Mouse (Mus musculus): ENCODE data around the gene Cenpx.
A peak's percentile ranks its signal among the peaks of the same experiment; 100 is the strongest.
"Not testable (repeated sequence)": the region's sequence is repeated elsewhere in the genome, so short reads cannot be mapped to it uniquely, and the experiment has no call there.

The Cenpx gene

GRCm38 (mm10) chr11:120713580-120714518 lies at the start of gene Cenpx, which contains the start of gene Lrrc45:
Gene Cenpx, minus strand, starts transcription at chr11:120713738.
Gene Lrrc45, plus strand, starts transcription at chr11:120713925.
- DNase-seq (ENCODE audit: low spot score in 2 of 2), result peak; percentile 98 to 99

- not testable (repeated sequence) for DNase-seq (ENCODE audit: low spot score in 2 of 2)
These were observed 49.1 kb upstream of the Cenpx start, which contains the start of gene Hmga1b for GRCm38 (mm10) chr11:120762672-120763041. Gene Hmga1b, plus strand, starts transcription at chr11:120762794.

GRCm38 (mm10) chr11:120761811-120762671 lies 48.5 kb upstream of the Cenpx start:
- DNase-seq (ENCODE audit: low spot score in 2 of 2), result no peak

GRCm38 (mm10) chr11:120760236-120760635 lies 46.7 kb upstream of the Cenpx start:
- no peak for DNase-seq (ENCODE audit: low spot score in 2 of 2)

GRCm38 (mm10) chr11:120751606-120752005 lies 38.1 kb upstream of the Cenpx start:
- DNase-seq (ENCODE audit: low spot score in 2 of 2), result no peak

GRCm38 (mm10) chr11:120749430-120749829 lies 35.9 kb upstream of the Cenpx start:
- DNase-seq (ENCODE audit: low spot score in 2 of 2), result no peak

- no peak for DNase-seq (ENCODE audit: low spot score in 2 of 2)
These were observed 34.4 kb upstream of the Cenpx start for GRCm38 (mm10) chr11:120747974-120748373.

- no peak for DNase-seq (ENCODE audit: low spot score in 2 of 2)
These were observed 30.7 kb upstream of the Cenpx start for GRCm38 (mm10) chr11:120744121-120744701.

- no peak for DNase-seq (ENCODE audit: low spot score in 2 of 2)
These were observed 27.4 kb upstream of the Cenpx start for GRCm38 (mm10) chr11:120740981-120741380.

GRCm38 (mm10) chr11:120736424-120736823 lies 22.9 kb upstream of the Cenpx start:
- DNase-seq (ENCODE audit: low spot score in 2 of 2), result no peak

GRCm38 (mm10) chr11:120733521-120733920 lies 20.0 kb upstream of the Cenpx start:
- no peak for DNase-seq (ENCODE audit: low spot score in 2 of 2)

- no peak for DNase-seq (ENCODE audit: low spot score in 2 of 2)
These were observed 18.5 kb upstream of the Cenpx start, which contains the start of gene Cbr2 for GRCm38 (mm10) chr11:120731858-120732680. Gene Cbr2, minus strand, starts transcription at chr11:120732114.

GRCm38 (mm10) chr11:120731395-120731794 lies 17.9 kb upstream of the Cenpx start:
- no peak for DNase-seq (ENCODE audit: low spot score in 2 of 2)

GRCm38 (mm10) chr11:120730331-120730870 lies 16.9 kb upstream of the Cenpx start:
- DNase-seq (ENCODE audit: low spot score in 2 of 2), result no peak

GRCm38 (mm10) chr11:120729432-120730050 lies 16.0 kb upstream of the Cenpx start:
- DNase-seq (ENCODE audit: low spot score in 2 of 2), result not testable (repeated sequence)

GRCm38 (mm10) chr11:120728530-120729240 lies 15.1 kb upstream of the Cenpx start:
- no peak for DNase-seq (ENCODE audit: low spot score in 2 of 2)

- no peak for DNase-seq (ENCODE audit: low spot score in 2 of 2)
These were observed 14.0 kb upstream of the Cenpx start for GRCm38 (mm10) chr11:120727564-120727963.

- DNase-seq (ENCODE audit: low spot score in 2 of 2), result peak; percentile 66 to 67
These were observed 13.6 kb upstream of the Cenpx start, which contains the start of gene Dcxr for GRCm38 (mm10) chr11:120727169-120727527. Gene Dcxr, minus strand, starts transcription at chr11:120727281.

Measured in right cerebral cortex, adult 2 months (tissue).